Mouse (Mus musculus) naive thymus-derived CD4-positive, alpha-beta T cell, adult 5 months (primary cell): ENCODE data around the gene Rnf20. TPM values are rescaled to one million over a fixed set of nuclear protein-coding genes. Genes with fewer than 3 reads are reported as not detected.

Source experiments
- polyA plus RNA-seq: library from polyadenylated mRNA; unstranded; fragments of 100-300 nt; shearing (Covaris generic); gene quantifications from one replicate; pipeline ENCODE4 v1.2.1, GENCODE M21; 2017

Rnf20 gene
- 53.8 TPM for polyA plus RNA-seq

DNA sequence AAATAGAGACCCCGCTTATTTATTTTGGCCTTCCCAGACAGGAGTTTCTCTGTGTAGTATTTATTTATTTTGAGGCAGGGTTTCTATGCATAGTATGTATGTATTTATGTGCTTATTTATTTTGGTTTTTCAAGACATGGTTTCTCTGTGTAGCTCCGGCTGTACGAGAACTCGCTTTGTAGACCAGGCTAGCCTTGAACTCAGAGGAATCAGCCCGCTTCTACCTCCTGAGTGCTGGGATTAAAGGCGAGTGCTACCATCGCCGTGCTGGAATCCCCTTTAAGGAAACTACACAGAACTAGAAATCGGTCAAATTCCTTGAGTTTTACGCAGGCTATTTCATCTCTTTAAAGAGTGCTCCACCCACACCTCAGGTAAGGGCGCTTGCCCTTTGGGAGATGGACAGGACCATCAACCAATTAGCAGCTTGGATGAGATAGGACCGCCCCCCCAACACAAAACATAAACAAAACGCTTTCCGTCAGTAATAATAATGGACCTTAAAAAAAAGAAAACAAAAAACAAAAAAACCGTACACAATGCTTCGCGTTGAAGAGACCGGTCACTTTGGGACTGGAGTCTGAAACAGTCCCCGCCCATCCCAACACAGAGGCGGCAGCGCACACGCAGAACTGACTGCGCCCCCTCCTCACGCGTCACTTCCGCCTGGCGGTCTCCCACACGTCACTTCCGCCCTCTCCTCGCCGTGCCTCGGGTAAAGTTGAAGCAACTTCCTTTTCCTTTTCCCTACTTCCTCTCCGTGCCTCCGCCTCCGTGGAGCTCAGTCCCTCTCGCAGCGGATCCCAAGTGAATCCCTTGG lies at the start of gene Rnf20:
Gene Rnf20 (plus strand): TSS at position 688 of the 820 bp plus-strand sequence.

GRCm38 (mm10) chr4:49597183-49598100 lies 34.4 kb upstream of the Rnf20 start, which contains the start of gene Tmem246:
TSS of gene Tmem246 (minus strand) at chr4:49597876.

GRCm38 (mm10) chr4:49681812-49682211 lies 50.0 kb downstream of the Rnf20 start, which contains the start of gene Ppp3r2:
TSS of gene Ppp3r2 (minus strand) at chr4:49682024.

Other genes with a start within 250 kb of the Rnf20 start
- not detected for gene Acnat2, start 223.9 kb upstream of the Rnf20 start, polyA plus RNA-seq
- gene Acnat1, start 158.1 kb upstream of the Rnf20 start, polyA plus RNA-seq = not detected
- gene Baat, start 125.4 kb upstream of the Rnf20 start, polyA plus RNA-seq = not detected
- gene Mrpl50, start 110.9 kb upstream of the Rnf20 start, polyA plus RNA-seq = 22.7 TPM
- 3.0 TPM for gene Zfp189, start 110.8 kb upstream of the Rnf20 start, polyA plus RNA-seq
- gene Aldob, start 82.5 kb upstream of the Rnf20 start, polyA plus RNA-seq = not detected
- not detected for gene Tmem246, start 34.1 kb upstream of the Rnf20 start, polyA plus RNA-seq
- not detected for gene Ppp3r2, start 50.0 kb downstream of the Rnf20 start, polyA plus RNA-seq
- gene Grin3a, start 213.7 kb downstream of the Rnf20 start, polyA plus RNA-seq = 0.11 TPM